Mouse (Mus musculus): Measurements from ENCODE around the gene Prss35.

Prss35 gene

DNA sequence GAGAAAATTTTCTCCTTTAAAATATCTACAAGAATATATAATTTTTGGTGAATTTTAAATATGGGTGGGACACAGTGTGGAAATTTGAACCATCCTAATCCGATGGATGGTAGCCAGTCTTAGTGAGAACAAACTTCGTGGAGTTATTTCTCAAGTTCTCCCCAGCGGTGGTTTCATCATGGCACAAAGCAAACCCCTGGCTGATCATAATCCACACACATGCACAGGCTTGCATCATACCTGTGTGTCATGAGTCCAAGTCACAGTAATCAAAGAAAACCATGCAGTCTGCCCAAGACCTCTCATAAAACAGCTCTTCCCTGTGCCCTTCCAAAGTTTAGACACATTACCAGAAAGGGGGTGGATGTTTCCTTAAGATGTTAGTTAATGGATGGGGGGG, 13.6 kb upstream of the Prss35 start:
- in situ Hi-C loops (cut with MseI, MboI): no loop called here

DNA sequence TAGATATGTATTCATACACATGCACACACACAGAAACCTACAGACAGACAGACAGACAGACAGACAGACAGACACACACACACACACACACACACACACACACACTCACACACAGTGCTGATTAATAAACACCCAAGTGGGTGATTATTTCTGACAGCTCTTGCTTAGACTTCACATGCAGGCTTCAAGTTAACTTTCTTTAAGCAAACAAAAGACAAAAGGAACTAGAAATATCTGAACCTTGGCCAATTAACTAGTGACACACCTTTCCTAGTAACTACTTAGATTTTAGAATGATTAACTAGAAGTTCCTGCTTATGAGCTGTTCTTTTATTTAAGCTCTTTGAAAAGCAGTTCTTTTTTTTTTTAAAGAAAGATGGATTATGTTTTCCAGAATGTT, 9.1 kb upstream of the Prss35 start:
- in situ Hi-C loops (cut with MseI, MboI): no loop called here

DNA sequence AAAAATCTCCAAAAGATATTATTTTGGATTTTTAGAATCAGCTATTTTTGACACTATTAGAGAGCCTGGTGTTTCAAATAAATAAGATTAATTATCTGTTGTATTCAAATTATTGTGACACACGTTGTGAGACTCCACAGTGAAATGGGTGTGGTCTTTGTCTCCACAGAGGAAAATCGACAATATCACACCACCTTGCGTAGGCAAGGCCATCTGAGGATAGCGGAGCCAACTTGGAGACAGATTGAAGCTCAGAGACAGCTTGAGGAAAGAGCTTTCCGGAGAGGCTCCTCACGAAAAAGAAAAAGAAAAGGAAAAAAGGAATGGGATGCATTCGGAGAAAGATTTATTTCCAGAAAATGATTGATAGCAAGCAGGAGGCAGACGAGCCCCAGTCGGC, 8.7 kb upstream of the Prss35 start:
- in situ Hi-C loops (cut with MseI, MboI): no loop called here

DNA sequence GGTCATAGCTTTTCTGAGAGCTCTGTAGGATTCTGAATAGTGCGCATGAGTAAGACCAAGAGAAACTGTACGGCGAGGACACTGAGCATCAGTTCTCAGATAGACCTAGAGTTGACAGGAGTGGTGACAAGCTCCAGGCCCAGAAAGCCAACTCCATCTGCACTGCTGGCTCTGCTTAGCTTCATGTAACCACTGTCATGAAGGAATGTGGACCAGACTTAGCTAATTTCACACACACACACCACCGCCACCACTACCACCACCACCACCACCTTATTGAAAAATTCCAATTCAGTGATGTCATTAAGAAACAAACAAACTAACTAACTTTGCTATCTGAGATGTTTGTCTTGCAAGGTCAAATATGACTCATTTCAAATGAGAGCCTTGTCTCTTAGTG, 6.5 kb upstream of the Prss35 start:
- in situ Hi-C loops (cut with MseI, MboI): no loop called here

DNA sequence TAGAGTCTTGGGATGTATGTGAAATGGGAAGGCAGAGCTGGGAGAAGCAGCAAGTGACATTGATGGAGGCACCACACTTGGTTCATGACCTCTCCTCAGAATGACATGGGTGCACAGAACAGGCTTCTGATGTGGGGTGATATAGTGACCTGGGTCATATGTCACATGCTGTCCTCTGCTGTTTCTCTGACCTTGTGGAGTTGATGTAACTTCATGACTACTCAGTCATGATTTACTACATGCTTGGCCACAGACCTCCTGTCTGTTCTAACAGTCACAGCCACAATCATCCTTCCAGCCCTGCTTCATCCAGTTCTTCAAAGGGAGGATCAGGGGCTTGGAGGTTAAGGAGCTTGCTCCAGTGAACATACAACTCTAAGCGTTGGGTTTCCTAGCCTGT, 5.4 kb upstream of the Prss35 start:
- in situ Hi-C loops (cut with MseI, MboI): no loop called here

DNA sequence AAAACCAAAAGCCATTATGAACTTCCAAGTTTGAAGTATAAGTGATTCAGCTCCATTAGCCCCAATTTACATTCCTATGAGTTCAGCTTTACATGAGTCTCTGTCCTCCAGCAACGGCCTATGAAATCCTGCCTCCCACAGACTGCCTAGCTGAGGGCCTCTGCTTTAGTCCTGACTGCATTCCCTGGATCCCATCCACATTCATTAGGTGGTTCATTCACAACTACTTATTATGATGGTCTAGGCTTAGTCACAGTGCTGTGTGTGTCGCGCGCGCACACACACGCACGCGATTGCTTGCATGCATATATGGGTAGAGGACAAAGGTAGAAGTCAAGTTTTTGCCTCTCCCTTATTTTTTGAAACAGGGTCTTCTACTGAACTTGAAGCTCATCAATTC, 4.6 kb upstream of the Prss35 start:
- in situ Hi-C loops (cut with MseI, MboI): no loop called here

DNA sequence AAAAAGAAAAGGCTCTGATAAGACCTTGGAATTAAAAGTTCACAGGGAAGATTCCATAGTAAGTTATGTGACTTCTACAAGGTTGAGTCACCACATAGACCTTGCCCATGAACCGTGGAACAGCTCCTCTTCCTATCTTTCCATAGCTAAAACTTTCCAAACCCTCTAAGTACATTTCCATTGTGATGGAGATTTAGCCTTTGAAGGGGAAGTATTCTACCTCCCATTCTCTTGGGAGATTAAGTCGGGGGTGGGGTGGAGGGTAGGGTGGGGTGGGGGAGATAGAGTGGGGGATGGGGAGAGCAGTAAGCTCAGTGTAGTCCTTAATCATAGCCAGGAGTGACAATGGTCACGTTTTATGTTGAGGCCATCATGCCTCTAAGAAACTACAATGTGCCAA, 3.5 kb upstream of the Prss35 start:
- in situ Hi-C loops (cut with MseI, MboI): no loop called here

DNA sequence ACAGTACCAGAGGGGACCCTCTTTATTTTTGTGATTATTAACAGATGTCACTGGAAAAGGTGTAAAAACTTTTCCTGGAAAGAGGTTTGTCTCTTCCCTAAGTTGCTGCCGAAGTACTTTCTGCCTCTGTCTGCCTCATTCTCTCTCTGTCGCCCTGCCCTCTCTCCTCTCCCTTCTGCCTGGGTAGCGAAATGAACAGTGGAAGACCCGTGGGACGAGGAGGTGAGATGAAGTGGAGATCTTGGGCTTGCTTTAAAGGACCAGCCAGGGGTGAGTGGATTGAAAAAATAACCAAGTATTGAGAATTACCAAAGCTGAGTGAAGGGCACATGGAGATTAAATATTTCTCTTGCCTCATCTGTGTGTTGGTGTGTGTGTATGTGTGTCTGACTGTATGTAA, 592 bp downstream of the Prss35 start:
- in situ Hi-C loops (cut with MseI, MboI): no loop called here

DNA sequence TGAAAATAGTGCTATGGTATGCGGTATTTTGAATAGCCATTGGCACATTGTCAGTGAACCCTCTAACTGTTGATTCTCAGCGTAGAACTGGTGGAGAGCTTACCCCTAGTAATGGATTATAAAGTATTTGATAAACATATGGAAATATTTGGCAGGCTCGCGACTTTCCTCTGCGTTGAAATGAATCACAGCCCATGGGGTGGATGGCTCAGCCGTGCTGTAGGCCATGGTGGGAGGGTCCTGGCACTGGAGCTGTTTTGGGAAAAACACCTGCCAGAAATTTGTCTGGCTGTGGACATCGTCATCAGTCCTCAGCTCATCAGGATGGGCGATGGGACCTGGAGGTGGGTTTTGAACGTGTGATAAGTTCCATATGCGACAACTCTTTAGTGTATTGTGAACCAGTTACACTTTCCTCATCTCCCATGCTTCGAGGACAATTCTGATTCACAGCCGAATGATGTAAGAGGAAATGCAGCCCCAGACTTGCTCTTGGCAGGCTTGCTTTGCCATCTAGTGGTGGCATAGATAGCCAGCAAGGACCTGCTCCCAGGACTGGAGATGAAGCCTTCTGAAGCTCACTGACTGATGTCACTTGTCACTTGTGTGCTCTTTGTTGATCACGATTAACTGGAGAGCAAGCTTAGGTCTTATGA, 2.6 kb downstream of the Prss35 start:
- in situ Hi-C loops (cut with MseI, MboI): no loop called here

DNA sequence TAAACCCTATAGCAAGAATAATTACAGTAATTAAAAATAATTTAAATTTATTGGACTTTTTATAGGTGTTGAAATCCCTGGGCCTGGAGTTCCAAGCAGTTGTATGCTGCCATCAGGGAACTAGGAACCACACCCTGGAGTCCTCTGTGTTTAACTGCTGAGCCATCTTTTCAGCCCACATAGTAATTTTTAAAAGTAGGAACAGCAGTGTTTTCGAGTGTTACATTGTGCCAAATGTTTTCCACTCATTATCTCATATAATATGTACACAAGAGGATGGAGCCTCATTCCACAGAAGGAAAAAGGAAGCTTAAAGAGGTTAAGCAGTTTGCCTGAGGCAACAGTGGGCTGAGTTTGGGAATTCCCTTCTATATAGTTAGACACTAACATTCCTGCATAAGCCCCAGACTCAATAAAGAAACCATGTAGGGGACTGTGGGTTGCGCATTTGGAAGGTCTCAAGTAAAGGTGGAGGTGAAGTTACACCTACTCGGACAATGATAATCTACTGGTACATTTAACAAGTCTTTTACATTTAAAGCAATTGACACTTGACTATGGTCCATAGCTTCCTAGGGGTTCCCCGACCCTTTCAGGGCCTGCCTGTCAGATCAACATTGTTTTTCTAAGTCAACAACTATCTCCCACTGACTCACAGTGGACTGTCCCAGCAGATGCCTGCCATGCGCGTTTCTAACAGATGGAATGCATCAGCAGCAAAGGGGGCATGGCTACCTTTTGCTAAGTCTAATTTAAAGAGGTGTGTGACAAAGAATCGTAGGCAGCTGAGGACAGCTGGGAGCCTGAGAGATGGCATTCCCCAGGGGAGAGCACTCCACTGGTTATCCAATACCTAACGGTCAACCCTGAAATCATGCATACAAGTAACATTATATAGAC, 19.3 kb downstream of the Prss35 start:
- in situ Hi-C loops (cut with MseI, MboI): no loop called here

DNA sequence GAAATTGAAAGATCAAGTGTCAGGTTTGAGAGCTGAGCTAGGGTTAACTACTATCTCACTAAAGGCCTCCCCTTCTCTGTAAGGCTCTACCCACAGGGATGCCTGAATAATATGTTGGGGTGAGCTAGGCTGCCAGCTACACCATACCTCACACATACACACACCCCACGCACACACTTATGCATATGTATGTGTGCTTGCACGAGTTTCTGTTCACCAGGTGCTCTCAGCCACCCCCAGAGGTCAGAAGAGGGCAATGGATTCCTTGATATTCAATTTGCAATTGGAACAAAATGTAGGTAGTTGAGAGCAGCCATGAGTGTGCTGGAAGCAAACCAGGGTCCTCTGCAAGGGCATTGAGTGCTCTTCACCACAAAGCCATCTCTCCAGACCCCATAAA, 20.6 kb downstream of the Prss35 start:
- in situ Hi-C loops (cut with MseI, MboI): no loop called here

DNA sequence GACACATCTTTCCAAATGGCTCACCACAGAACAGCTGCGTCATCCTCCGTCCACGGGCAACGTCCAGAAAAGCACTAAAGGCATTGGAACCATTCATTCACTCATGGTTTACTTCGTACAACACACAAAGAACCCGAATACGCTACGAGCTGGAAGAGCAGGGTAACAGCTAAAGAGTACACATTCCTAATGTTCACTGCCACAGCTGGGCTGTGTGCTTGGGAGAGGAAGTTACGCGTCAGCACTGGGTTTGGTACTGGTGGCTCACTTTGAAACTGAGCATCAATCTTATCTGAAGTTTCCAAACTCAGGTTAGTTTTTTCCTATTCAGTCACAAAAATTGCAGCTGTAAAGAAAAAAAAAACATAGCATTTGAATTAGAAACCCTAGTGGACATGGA, 23.5 kb downstream of the Prss35 start:
- in situ Hi-C loops (cut with MseI, MboI): no loop called here

DNA sequence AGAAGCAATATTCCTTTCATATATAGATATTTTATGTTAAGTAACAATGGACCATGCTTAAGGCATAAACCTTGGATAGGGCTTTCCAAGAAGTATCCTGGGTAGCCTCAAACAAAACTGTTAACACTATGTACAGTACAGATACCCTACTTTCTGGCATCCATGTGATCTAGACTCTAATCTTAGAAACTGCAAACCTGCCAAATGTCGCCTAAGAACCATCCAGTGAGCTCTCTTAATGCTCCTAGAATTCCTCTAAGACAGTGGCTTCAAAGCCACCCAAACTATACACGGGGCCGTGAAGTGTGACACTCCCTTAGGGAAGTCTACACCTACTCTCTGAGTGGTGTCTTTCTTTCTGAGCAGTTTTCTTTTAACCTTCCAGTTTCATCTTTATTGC, 29.4 kb downstream of the Prss35 start:
- in situ Hi-C loops (cut with MseI, MboI): no loop called here

DNA sequence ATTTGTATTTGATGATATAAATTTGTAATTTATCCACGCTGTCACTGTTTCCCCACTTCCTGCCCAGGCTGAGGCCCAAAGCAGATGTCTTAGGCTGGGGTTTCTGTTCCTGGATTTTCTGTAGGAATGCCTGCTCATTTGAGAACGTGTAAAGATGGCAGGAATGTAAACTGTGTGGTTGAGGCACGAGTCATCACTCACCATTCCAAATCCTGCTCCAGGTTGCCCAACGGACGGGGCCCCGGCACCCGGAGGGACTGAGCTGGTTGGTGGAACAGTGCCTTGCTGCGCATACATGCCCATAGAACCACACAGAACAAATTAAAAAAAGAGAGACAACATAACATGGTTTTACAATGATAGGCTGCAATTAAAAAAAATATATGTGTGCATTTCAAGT, 30.5 kb downstream of the Prss35 start:
- in situ Hi-C loops (cut with MseI, MboI): no loop called here

DNA sequence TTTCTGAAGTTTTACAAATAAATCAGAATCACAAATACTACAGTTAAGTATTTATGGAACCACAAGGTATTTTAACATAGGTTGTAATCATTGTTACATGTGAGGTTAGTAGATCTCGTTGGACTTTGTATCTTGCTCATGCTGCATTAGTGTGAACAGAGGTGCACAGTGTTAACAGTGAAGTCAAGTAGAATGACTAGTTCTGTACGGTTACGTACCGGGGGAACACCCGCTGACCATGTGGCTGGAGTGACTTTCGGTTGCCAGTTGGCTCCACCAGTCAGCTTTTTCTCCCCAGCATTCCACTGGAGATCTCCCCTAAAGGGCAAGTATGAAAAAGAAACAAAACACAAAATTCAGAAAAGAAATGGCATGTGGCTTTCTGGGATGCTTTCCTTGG, 31.9 kb downstream of the Prss35 start:
- in situ Hi-C loops (cut with MseI, MboI): no loop called here

DNA sequence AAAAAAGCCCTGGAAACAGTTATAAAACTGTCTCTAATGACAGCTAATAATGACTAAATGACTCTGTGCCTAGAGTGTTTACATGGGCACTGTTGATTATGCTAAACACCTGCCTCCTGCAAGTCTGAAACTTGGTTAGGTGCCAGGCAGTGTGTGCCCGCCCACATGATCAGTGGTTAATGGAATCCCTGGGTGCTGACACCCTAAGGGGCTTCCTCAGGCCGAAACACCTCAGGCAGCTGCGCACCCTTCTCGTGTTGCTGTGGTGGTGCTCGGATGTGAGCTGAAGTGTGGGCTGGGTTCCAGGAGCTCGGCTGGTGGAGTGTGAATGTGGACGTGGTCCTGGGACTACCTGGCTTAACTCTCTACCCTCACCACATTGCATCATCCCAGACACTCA, 33.9 kb downstream of the Prss35 start:
- in situ Hi-C loops (cut with MseI, MboI): no loop called here

DNA sequence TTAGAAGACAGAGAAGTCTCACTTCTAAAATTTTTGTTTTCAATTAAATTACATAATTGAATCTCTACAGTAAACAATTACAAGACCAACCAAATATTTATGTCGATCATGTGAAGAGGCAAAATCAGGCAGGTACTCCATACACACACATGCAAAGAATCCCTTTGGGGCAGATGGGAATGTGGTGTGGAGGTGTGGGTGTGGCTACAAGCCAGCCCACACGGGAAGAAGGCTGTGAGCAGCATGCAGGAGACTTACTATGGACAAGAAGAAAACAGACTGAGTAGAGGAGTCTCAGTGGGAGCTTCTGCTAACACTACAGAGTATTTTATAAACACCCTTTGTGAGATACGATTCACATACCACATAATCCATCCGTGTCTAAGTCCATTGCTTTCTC, 34.8 kb downstream of the Prss35 start:
- in situ Hi-C loops (cut with MseI, MboI): no loop called here

DNA sequence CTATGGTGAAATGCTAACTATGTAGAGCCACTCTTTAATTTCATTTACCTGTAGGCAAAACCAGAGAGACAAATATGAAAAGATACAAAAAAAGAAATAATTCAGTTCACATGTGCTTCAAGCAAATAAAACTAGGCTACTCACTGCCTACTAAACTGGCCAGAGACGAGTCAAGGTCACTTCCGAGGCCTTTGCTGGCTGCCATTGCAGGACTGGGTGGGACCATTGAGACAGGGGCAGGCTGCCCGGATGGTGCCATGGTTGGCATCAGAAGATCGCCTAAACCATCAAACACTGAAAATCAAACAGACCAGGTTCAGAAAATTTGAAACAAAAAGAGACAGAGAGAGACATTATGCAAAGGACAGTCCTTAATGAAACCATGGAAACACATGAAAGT, 38.0 kb downstream of the Prss35 start:
- in situ Hi-C loops (cut with MseI, MboI): no loop called here

DNA sequence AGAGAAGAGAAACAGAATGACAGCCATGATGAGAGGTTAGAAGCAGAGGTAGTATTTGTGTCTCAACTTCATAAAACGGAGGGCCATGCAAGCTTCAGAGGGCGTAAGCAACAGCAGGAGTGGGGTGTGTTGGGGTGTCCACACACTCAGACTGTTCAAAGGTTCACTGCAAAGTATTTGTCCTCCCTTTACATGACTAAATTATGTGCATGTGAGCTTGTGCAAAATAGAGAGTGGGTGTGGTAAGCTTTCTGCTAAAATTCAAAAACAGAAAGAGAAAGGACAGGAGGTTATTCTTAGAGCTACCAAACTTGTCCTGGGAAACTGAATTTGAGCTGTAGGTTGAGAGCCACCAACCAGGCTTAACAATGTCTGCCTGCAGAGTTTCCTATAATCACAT, 39.4 kb downstream of the Prss35 start:
- in situ Hi-C loops (cut with MseI, MboI): no loop called here

DNA sequence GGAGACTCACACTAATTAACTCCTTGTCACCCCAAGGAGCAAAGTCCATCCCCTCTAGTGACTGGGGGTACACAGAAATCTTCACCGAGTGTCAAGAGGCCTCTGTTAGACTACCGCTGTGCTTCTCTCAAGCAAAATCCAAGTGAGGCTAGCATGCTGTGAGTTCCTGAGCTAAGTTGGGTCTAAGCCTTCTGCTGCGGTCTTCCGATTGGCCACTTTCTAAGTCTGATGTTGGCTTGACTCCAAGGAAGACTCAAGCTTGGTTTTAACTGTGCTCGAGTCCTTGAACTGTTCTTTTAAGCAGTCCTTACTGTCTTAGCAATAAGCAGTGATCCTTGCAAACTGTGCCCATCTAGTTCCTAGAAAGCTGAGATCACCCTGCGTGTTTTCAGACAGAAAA, 45.7 kb downstream of the Prss35 start:
- in situ Hi-C loops (cut with MseI, MboI): no loop called here

DNA sequence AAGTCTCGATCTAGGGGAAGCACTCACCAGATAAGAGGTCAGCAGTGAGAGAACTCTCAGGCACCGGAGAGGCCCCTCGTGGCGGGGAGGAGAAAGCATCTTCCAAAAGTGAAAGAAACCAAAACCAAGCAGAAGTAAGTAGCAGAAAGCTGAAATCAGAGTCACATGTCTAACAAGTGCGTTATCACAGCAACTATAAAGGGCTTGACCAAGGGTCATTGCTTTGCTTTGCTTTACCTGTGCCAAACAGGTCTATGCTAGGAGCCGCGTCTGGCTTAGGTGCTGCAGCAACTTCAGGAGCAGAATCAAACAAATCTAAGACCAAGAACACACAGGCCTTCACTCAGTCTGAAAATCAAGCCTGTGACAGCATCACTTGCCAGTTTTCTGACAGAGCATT, 48.5 kb downstream of the Prss35 start:
- in situ Hi-C loops (cut with MseI, MboI): loop anchor here in 1 of 2 experiments (10.0 kb wide), 1 partner anchor 197 kb away; no protein-coding TSS in a partner anchor

DNA sequence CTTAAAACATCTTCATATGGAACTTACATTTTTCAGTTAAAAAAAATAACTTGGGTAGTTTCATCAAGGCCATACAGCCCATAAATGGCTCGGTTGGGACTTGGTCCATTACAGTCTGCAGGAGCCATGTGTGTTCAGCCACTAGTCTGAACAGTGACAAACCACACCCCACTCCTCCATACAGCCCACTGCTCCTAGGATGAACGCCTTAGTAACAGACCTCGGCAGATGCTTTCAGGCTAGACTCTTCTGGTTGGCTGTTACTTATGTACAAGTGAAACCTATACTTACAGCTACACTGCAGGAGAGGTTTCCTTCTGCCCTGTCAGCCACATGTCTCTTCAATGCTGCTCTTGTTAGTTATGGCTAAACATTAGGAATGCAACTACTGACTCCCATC, 51.8 kb downstream of the Prss35 start:
- in situ Hi-C loops (cut with MseI, MboI): loop anchor here in 1 of 2 experiments (10.0 kb wide), 1 partner anchor 200 kb away; no protein-coding TSS in a partner anchor

DNA sequence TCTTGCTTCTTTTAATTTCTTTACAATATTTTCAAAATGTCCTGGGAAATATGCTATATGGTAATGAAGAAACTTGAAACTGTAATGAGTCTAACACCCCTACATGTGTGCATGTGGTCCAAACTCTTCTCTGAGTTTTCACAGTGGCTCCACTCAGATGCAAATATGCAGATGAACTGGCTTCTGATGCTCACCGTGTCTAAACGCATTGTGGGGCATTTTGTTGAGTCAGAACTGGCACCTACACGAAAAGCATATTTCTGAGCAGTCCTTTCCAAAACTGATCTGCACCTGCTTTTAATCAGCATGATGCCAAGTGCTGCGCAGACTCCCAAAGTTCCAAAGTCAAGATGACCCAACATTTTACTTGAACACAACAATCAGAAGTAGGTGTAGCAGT, 54.1 kb downstream of the Prss35 start:
- in situ Hi-C loops (cut with MseI, MboI): loop anchor here in 1 of 2 experiments (10.0 kb wide), 1 partner anchor 203 kb away; no protein-coding TSS in a partner anchor
